Mouse (Mus musculus): ENCODE results near the gene Col27a1. TPM values are rescaled to one million over a fixed set of nuclear protein-coding genes. Genes with fewer than 3 reads are reported as not detected.

Col27a1 gene
- total RNA-seq, 2 experiments from 2014 or later, result 17.5 to 19.5 TPM

DNA sequence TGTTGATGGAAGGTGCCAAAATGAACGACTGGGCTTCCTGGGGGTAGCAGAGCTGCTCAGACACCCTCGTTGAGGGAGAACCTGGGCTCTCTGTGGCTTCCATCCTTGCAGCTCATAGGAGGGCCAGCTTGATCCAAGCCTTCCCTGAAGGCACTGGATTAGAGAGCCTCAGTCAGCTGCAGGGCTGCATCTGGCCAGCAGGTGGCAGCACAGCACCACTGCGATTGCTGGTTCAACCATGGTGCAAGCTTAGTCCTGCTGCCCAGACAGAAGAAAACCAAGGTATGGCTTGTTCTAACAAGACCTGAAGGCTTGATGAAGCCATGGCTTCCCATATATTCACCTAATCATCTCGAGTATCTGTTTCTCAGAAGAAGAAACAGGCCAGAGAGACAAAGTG, 154.8 kb downstream of the Col27a1 start:
- peak; percentile 85 to 87 for DNase-seq (ENCODE audit: low spot score in 2 of 2)

DNA sequence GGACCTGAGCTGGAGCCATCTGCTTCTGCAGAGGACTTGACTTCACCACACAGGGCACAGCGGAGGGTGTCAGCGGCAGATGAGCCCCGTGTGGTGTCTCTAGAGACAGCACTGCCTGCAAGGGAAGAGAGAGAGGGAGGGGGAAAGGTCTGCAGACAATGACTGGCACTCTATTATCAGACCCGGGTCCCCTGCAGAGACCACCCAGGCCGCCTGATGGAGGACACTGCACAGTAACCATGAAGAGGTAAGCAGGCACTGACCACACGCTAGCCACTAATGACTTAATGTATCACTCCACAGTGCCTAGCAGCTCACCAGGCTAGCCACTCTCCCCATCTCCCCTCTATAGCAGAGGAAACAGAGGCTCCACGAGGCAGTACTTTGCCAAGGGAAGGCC, 157.1 kb downstream of the Col27a1 start:
- no peak for DNase-seq (ENCODE audit: low spot score in 2 of 2)

DNA sequence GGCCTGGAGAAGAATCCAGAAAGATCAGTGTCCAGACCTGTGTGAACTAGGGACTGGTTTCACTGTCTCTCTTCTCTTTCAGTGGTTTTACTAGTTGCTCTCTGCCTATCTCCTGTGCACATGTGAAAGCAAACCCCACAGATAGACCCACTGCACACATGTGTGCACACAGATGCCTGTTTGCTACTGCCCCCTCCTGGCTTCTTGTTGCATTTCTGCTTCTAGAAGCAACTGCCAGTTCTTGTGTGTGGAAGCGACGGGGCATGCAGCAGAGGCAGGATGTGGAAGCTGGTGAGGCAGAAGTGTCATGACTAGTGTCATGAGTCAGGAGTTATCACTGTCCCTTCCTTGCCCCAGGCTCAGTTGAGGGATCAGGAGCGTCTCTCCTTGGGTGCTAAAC, 158.1 kb downstream of the Col27a1 start:
- no peak for DNase-seq (ENCODE audit: low spot score in 2 of 2)

DNA sequence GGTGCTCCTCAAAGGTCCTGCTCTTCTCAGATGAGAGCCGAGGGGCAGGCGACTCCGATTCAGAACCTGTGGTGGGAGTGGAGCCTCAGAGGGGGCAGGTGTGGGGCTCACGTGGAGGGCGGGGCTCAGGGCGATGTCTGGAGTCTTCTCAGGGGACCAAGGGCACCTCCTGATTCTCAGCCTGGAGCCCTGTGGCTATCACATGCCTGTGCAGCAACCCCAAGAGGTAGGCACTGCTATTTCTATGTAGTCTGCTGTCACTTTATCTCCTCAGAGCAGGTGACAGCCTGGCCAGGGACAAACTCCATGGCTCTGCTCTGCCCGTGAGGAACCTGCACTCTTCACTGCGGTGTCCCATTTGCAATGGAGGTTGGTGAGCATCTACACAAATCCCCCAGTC, 159.6 kb downstream of the Col27a1 start:
- DNase-seq (ENCODE audit: low spot score in 2 of 2), result no peak

DNA sequence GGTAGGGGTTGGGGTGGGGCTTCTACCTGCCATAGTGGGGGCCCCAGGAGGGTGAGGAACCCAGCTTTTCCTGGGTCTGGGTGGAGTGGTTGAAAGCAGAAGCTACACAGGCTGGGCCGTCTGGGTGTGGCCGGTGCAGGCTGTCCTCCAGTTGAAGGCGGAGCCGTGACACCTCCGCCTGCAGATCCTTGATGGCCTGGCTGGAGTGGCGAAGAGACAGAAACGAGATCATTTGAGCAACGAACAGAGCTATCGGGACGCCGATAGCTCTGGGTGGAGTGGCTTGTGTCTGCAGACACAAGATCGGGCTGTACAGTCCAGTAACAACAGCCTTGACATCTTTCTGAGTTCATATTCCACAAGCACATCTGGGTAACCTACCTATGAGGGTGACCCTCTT, 160.5 kb downstream of the Col27a1 start:
- DNase-seq (ENCODE audit: low spot score in 2 of 2), result no peak

DNA sequence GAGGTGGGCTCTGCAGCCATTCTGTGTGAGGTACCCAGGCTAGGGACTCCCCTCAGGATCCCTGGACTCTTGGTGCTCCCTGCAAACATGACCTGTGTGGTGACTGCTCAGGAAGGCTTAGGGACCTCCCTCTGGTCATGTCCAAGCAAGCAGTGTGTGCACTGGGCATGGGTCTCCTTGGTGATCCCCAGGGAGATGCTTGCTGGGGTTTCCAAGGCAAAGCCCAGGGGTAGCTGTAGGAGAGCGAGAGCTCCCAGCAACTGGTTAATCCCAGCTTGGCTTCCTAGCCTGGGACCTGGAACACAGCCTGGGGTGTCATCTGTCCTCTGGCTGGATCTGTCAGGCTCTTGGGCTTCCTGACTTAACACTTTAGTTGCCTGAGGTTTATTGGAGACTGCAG, 161.6 kb downstream of the Col27a1 start:
- peak in 1 of 2 experiments; percentile 81 for DNase-seq (ENCODE audit: low spot score in 2 of 2)

DNA sequence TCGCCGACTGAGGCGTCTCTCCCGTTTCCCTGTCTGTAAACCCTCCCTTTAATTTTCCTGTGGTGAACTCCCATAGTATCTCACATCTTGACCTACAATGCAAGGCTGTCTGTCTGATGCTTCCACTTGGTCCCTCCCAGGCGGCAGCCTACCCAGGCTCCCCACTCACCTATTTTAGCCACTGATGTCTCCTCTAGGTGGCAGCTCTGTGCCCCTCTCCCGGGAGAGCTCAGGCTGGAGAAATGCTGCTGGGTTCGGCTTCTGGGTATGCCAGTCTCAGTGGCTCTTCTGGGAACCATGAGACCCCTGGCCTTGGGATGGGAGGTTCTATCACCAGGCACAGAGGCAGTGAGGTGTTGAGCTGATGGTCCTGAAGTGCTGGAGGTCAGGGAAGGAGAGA, 163.7 kb downstream of the Col27a1 start:
- DNase-seq (ENCODE audit: low spot score in 2 of 2), result no peak

DNA sequence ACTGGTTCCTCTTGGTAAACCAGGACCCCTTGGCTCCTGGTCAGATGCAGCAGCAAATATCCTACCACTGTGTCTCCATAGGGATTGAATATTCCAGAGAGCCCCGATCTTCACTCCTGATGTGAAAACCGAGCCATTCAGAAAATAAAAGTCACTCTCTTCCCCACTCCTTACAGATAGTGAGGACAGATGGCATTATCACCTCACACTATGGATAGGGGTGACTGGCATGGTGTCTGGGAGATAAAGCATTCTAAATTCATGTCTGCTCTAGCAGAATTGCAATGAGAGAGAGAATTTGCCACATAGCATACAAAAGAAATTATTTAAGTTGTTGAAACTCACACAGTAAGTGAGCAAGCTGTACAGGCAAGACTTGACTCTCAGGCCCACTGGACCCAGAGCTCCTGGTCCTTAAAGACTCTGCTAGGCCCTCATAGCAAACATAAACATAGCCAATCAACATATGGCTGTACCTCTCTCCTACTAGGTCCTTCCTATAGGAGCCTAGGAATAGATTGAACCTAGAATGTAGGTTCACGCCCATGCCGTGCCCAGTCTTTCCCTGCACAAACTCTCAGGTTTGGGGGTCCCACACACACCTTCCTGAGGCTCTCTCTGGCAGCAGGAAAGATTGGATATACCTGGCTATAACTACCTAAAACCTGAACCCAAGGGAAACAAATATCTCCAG, 169.0 kb downstream of the Col27a1 start:
- DNase-seq (ENCODE audit: low spot score in 2 of 2), result no peak

DNA sequence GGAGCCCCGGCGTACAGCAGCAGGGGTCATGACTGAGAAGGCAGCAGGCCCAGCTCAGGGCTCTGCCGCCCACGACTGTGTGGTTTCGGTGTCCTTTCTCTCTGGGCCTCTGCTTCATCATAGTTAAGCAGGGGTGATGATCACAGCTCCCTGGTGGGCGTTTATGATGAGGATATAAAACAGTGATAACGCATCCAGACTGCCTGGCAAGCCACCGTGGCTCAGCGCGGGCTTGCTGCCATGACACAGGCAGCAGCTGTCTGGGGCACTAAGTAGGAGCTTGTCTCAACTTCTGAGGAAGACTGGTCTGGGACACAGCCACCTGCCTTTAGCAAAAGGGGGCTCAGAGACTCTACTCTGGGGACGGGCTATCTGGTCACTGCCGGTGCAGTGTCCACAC, 169.7 kb downstream of the Col27a1 start:
- DNase-seq (ENCODE audit: low spot score in 2 of 2), result no peak

DNA sequence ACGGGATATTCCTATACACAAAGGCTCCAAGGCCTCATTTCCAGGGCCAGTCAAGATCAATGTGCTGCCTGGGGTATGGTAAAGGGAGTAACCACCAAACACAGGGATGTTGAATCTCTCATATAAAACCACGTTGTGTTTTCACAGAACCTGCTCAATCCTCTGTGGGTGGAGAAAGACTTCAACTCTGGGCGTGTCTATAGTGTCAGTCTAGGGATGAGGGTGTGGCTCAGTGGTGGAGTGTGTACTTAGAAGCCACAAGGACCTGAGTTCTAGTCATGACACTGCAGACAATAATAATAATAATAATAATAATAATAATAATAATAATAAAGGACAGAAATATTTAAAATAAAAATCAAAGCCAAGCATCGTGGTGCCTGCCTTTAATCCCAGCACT, 170.5 kb downstream of the Col27a1 start:
- DNase-seq (ENCODE audit: low spot score in 2 of 2), result no peak

Small RNAs within 50 kb of the gene (microRNA-seq; reads per million reads assigned to microRNA genes)
- 1,529 reads per million, percentile 80 among the genes with 10 or more reads in this experiment for gene Mir455

Other genes starting within 250 kb of the Col27a1 start
- 1 to 10 TPM; 6.1 to 6.2 TPM for gene Zfp618, start 248.4 kb upstream of the Col27a1 start, total RNA-seq (2021)
- 1 to 10 TPM in 1 of 2 experiments, under 1 TPM in 1; 0.64 to 4.5 TPM for gene Ambp, start 59.2 kb upstream of the Col27a1 start, total RNA-seq (2021)
- gene Kif12, start 41.9 kb upstream of the Col27a1 start, total RNA-seq (2021), result not detected
- gene Orm1, start 130.6 kb downstream of the Col27a1 start, total RNA-seq (2021), result 1 to 10 TPM; 1.9 to 4.2 TPM
- gene Orm3, start 142.2 kb downstream of the Col27a1 start, total RNA-seq (2021), result not detected
- gene Orm2, start 148.4 kb downstream of the Col27a1 start, total RNA-seq (2021), result not detected
- 1 to 10 TPM; 6.2 to 6.5 TPM for gene Akna, start 189.3 kb downstream of the Col27a1 start, total RNA-seq (2021)

Data from gastrocnemius, postnatal 4 days (tissue).